Mouse (Mus musculus) frontal cortex, adult 2 months (tissue): ENCODE results near the gene 4930486L24Rik. TPM values are rescaled to one million over a fixed set of nuclear protein-coding genes. Genes with fewer than 3 reads are reported as not detected.
"Not testable (repeated sequence)": the region's sequence is repeated elsewhere in the genome, so short reads cannot be mapped to it uniquely, and the experiment has no call there.

Source experiments
- DNase-seq, 2 experiments: peaks; one replicate each; pipeline ENCODE4 v3.0.0; 2022; ENCODE audit warnings: low spot score in 1 of 2; ENCODE audit errors: extremely low spot score in 1 of 2
- polyA plus RNA-seq: library from polyadenylated mRNA; depleted of rRNA; stranded (reverse); fragments of >200 nt; gene quantifications from 2 replicates; pipeline ENCODE4 v1.2.3, GENCODE M21; 2012; rRNA removed

The 4930486L24Rik gene
- polyA plus RNA-seq: 0.26 and 0.36 TPM in 2 replicates

DNA sequence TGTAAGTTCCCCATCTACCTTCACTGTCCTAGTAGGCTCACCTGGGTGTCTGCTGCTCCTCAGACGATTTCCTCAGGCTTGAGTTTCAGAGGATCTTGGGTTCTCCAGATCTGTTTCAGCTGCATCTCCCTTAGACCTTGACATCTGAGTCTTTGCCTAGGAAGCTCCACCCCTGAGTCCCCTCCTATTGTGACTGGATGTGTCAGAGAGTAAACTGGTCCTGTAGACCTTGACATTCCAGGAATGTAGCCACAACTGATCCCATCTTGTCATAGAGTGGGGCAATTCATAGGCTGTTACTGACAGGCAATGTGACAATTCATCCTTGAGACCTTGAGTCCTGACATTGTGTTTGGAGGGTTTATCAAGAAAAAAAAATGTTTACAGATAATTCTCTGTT lies at the start of gene 4930486L24Rik:
4930486L24Rik (minus strand) TSS at position 195 of the 400 bp plus-strand sequence.
- no peak for DNase-seq

- not testable (repeated sequence) for DNase-seq
Measured at GRCm38 (mm10) chr13:60904780-60905179, 40.5 kb upstream of the 4930486L24Rik start, which contains the start of gene Tpbpb. Gene Tpbpb (minus strand): TSS chr13:60904880.

DNA sequence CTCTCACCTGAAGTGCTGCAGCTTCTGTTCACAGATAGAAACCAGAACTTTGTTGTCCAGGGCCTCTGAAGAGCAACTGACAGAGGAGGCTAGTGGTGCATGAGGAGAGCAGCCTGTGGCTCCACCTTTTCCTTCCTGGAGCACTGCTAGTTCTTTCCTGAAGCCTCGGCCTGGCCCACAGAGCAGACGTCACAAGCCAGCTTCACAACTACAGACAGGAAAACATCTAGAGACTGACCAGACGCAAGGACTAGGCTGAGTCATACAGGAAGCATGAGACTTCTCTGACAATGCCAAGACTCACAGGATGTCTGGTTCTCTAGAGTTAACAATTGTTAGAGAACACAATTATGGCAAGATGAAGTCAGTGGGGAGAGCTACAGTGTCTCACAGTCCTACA lies 33.1 kb upstream of the 4930486L24Rik start, which contains the start of gene Ctla2b:
Ctla2b (minus strand) TSS at position 120 of the 400 bp plus-strand sequence.
- peak in 1 of 2 experiments; percentile 0 for DNase-seq

DNA sequence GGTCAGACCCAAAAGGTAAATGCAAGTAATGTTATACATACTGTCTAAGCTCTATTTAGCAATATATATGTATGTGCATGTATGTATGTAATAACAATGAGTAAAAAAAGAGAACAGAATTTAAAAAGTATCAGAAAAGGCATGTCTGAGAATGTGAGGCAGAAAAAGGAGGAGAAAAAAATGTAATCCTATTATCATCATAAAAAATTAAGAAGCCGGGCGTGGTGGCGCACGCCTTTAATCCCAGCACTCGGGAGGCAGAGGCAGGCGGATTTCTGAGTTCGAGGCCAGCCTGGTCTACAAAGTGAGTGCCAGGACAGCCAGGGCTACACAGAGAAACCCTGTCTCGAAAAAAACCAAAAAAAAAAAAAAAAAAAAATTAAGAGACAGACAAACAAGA lies 32.5 kb upstream of the 4930486L24Rik start, which contains the start of gene Gm49392:
Gm49392 (minus strand) TSS at position 101 of the 400 bp plus-strand sequence.
- DNase-seq: not testable (repeated sequence)

DNA sequence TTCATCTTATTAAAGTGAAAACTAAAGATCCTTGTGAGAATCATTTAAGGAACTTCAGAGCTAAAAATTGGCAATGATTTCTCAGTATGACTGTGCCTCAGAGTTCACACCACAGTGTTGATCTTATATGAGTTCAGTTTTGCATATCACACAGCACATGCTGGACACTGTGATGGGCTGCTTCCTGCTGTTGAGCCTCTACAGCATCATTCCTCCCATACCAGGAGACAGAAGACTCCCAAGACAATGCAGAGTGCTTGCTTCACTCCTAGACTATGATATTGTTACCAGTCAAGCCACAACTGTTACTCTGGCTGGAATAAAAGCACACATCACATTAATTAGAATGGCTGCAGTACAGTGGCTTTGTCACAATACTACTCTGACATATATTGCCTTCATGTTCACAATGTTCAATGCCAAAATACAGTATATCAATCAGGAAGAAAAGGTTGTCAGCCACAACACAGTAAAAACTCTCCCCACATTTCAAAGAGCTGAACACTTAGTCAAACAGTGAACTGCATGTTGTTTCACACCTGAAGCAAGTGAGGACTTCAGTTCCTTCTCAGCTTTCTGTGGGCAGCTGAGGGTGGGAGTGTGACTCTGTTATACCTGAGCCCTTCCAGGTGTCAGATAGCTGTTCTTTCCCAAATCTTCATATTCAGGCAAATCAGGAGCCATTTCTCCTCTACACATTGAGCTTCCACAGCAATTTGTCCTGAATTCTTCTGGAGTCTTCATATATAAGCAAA lies 31.3 kb upstream of the 4930486L24Rik start:
- no peak for DNase-seq

DNA sequence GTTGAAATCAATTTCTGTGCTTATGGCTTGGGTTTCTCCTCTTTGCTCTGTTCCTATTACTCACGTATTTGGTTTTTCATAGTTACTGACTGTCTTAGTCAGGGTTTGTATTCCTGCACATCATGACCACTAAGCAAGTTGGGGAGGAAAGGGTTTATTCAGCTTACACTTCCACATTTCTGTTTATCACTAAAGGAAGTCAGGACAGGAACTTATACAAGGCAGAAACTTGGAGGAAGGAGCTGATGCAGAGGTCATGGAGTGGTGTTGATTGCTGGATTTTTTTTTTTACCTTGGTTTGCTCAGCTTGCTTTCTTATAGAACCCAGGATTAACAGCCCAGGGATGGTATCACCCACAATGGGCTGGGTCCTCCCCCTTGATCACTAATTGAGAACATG lies 28.0 kb upstream of the 4930486L24Rik start:
- DNase-seq: no peak

GRCm38 (mm10) chr13:60848241-60849120 lies 15.8 kb downstream of the 4930486L24Rik start:
- DNase-seq: no peak

GRCm38 (mm10) chr13:60843153-60843552 lies 21.1 kb downstream of the 4930486L24Rik start:
- no peak for DNase-seq

DNA sequence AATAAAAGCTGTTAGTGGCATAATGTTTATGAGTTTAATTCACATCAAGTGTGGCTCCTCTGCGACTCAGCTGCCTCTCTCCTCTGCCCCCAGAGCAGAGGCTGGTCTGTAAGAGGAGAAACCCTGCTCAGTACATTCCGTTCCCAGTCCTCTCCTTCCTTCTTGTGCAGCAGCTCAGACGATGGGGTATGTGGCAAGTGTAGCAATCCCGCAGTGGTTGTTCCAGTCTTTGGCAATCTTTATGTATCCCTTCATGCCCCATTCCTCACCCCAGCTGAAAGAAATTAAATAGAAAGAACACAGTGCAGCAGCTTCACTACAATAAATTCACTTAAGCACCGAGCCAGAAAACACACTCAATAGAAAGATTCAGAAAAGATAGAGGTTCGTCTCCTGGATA lies 21.6 kb downstream of the 4930486L24Rik start:
- DNase-seq: no peak

DNA sequence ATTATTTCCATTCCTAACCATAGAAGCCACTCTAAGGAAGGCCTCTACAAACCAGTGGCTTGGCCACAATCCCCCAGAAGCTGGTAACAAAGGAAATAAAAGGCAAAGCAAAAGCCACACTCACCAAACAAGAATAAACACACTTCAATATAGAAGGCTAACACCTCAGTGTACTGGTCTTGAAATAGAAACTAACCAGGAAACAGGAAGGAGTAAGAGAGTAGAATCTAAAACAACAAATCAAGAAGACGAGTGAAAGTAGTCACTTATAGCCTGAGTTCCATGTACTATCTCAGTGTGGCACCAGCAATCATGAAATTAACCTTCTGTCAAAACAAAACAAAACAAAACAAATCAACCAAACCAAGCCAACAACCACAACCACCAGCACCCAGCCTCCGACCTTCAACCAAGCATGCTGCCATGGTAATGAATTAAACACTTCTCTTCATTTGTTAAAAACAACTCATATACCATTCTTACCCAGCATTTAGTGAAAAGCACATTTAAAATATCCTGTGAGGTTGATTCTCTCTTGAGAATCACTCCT lies 24.8 kb downstream of the 4930486L24Rik start:
- no peak for DNase-seq

- no peak for DNase-seq
Measured at GRCm38 (mm10) chr13:60826052-60826451, 38.2 kb downstream of the 4930486L24Rik start.

DNA sequence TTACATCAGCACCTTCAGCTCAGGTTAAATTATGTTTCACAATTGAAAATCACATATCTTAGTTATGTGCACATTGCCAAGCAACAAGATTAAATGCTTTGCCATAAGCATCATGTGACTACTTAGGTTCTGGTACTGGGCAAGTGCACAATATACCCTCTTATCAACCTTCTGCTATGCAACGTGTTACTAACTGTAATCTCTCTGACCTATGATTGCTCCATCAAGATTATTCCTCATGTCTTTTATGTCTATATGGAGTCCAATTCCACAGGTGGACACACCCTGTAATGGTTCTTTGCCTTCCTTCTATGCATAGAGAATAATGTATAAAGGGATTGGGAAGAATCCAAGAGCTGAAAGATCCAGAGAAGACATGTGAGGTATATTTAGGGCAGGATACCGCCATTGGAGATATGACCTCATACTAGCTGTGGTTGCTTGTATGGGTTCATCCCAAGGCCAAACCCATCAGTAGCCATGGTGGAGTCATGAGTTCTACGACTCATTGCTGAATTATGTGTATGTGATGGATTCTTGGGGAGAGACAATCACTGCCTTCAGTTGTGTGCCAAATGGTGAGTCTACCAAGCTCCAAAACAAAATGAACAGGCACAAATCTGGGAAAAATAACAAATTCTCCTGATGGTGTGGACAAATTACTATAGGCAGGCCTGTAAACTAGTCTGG lies 43.6 kb downstream of the 4930486L24Rik start:
- DNase-seq: no peak

GRCm38 (mm10) chr13:60819469-60819868 lies 44.8 kb downstream of the 4930486L24Rik start:
- peak in 1 of 2 experiments; percentile 40 for DNase-seq

DNA sequence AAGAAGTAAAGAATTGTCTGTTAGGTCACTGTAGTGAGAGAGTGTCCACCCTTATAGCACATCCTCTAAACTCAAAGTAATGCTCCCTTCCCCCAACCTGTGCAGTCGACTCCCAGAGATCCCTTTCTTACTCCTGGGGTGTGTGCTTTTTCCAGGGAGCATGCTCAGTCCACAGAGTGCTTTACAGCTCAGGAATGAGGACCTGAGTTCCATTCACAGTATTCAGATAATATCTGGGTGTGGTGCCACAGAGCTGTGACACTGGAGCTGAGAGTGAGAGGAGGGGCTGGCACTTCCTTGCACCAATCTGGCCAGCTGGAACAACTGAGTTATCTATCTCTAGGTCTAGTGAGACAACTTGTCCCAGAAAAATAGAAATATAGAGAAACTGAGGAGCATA lies 50.6 kb downstream of the 4930486L24Rik start:
- no peak for DNase-seq

DNA sequence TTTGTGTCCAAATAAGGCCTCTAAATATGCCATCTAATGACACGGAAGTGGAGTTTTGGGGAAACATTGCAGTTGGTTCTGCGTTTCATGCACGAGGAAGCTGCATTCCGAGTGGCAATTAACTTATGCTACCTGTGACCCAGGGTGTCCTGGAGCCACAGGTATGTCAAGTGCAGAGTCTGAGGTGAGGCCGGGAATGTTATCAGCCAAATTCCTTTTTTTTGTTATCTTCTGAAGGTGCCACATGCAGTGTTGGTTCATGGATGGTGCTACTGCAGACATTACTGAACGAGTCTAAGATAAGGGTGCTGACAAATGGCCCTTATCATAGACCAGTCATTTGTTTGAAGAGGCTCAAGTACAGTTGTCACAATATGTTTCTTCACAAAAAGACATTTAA lies 51.5 kb downstream of the 4930486L24Rik start:
- DNase-seq: no peak

GRCm38 (mm10) chr13:60809690-60810089 lies 54.6 kb downstream of the 4930486L24Rik start:
- DNase-seq: no peak

GRCm38 (mm10) chr13:60802749-60803148 lies 61.5 kb downstream of the 4930486L24Rik start, which contains the start of gene Ctsll3:
Gene Ctsll3 (minus strand): TSS chr13:60802849.
- DNase-seq: no peak
